Mouse (Mus musculus) hindbrain, embryonic 13.5 days (tissue): Measurements from ENCODE around the gene Msto1. TPM values are rescaled to one million over a fixed set of nuclear protein-coding genes. Genes with fewer than 3 reads are reported as not detected.
A peak's percentile ranks its signal among the peaks of the same experiment; 100 is the strongest.
"Not testable (repeated sequence)": the region's sequence is repeated elsewhere in the genome, so short reads cannot be mapped to it uniquely, and the experiment has no call there.

Experiments
- ATAC-seq: fragments of 200-750 bp; cut with Nextera tagmentation; 2 replicates; pipeline ENCODE4 v1.8.0; 2017; ENCODE audit warnings: moderate TSS enrichment; ENCODE audit not compliant: low FRiP score
- H3K27ac ChIP-seq: fragments of 300-500 bp; sonication (generic); 2 replicates; pipeline ENCODE4 v1.5.1; 2015; ENCODE audit warnings: inconsistent platforms, mild to moderate bottlenecking, moderate library complexity
- H3K27me3 ChIP-seq: fragments of 300-500 bp; sonication (generic); 2 replicates; pipeline ENCODE4 v1.6.1; 2015; ENCODE audit warnings: mild to moderate bottlenecking, inconsistent platforms
- H3K36me3 ChIP-seq: fragments of 300-500 bp; sonication (generic); 2 replicates; pipeline ENCODE4 v1.6.1; 2015; ENCODE audit warnings: mild to moderate bottlenecking, inconsistent platforms
- H3K4me1 ChIP-seq: fragments of 300-500 bp; sonication (generic); replicated peaks from 2 replicates; pipeline ENCODE4 v1.6.1; 2015; ENCODE audit warnings: inconsistent platforms
- H3K4me2 ChIP-seq: fragments of 300-500 bp; sonication (generic); 2 replicates; pipeline ENCODE4 v1.6.1; 2015; ENCODE audit warnings: inconsistent platforms, mild to moderate bottlenecking, moderate library complexity
- H3K4me3 ChIP-seq: fragments of 300-500 bp; sonication (generic); 2 replicates; pipeline ENCODE4 v1.5.1; 2015; ENCODE audit warnings: mild to moderate bottlenecking, inconsistent platforms
- H3K9ac ChIP-seq: fragments of 300-500 bp; sonication (generic); 2 replicates; pipeline ENCODE4 v1.6.1; 2015; ENCODE audit warnings: mild to moderate bottlenecking, inconsistent platforms
- H3K9me3 ChIP-seq: fragments of 300-500 bp; sonication (generic); 2 replicates; pipeline ENCODE4 v1.6.1; 2016; ENCODE audit warnings: inconsistent platforms
- WGBS: fragments of 180-500 bp; shearing (Covaris S2); methylation state at CpG from one replicate; pipeline ENCODE4 v1.1.7; 2015; 5-methylcytosine and 5-hydroxymethylcytosine counted together
- polyA plus RNA-seq: library from polyadenylated mRNA; unstranded; fragments of >200 nt; fragmentation: Nextera tagmentation; extraction: Ambion mirVana; gene quantifications from 2 replicates; pipeline ENCODE4 v1.2.1, GENCODE M21; 2015

Msto1 gene
- 43.1 and 48.4 TPM in 2 replicates for polyA plus RNA-seq

DNA sequence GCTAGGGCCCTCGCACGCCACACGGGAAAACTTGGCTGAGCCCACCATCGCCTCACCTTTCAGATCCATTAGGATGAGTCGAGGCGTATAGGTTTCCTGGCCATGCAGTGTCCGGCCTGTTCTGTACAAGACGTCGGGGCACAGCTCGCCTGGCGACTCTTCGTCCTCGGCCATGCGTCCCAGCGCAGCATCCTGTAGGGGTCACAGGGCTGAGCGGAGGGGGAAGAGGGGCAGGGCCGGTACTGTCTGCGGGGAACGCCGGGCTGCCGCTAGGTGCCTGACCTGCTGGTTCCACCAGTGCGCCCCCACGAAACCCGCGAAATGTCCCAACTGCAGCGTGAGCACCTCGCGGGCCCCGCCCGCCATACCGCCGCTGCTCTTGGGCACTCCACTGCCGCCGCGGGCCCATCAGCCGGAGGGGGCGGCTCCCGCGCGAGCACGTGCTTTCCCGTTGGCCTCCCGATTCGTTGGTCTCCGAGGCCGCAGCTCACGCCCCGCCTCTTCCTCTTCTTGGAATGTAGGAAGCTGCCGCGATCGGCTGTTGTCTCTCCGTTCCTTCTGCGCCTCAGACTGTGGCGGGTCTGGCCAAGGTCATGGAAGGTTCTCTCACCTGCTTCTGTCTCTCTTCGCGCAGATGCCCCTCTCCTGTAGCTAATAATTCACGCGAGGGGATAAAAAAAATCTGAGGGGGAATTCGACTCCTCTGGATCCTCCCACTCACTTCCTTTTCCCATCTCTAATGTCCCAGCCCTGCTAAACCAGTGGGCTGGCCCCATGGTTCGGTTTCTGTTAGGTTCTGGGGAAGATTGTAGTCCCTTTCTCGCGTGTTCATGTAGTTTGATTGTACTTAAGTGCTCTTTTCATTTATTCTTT, at the start of gene Msto1:
Msto1 (minus strand) TSS at position 489 of the 873 bp plus-strand sequence.
- peak within 1 kb of the TSS; percentile 75 for H3K4me2 ChIP-seq
- H3K4me1 ChIP-seq: peaks cover 22% of the 10 kb centered on the region
- H3K4me3 ChIP-seq: peak within 1 kb of the TSS; percentile 75
- H3K27ac ChIP-seq: peak within 1 kb of the TSS; percentile 92
- peaks cover 37% of the 10 kb centered on the region for H3K36me3 ChIP-seq
- no peaks in the 10 kb centered on the region for H3K27me3 ChIP-seq
- peak within 1 kb of the TSS; percentile 87 for H3K9ac ChIP-seq
- no peaks in the 10 kb centered on the region for H3K9me3 ChIP-seq
- peak; percentile 97 for ATAC-seq
- WGBS: under 1% methylated on average over 60 of the region's 62 CpGs

DNA sequence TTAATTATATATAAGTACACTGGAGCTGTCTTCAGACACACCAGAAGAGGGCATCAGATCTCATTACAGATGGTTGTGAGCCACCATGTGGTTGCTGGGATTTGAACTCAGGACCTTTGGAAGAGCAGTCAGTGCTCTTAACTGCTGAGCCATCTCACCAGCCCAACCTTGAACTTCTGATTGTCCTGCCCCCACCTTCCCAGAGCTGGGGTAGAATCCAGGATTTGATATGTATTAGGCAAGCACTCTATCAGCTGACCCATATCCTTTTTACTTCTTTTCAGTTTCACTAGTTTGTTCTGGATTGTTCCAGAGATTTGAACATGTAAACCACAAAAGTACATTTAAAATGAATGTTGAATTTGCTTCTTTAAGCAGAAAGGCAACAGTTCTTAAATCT, 49.4 kb upstream of the Msto1 start:
- ATAC-seq, H3K27ac ChIP-seq, H3K9me3 ChIP-seq, H3K9ac ChIP-seq, H3K4me2 ChIP-seq, H3K27me3 ChIP-seq, H3K4me1 ChIP-seq, H3K4me3 ChIP-seq: not testable (repeated sequence)
- peaks cover 16% of the 10 kb centered on the region for H3K36me3 ChIP-seq

DNA sequence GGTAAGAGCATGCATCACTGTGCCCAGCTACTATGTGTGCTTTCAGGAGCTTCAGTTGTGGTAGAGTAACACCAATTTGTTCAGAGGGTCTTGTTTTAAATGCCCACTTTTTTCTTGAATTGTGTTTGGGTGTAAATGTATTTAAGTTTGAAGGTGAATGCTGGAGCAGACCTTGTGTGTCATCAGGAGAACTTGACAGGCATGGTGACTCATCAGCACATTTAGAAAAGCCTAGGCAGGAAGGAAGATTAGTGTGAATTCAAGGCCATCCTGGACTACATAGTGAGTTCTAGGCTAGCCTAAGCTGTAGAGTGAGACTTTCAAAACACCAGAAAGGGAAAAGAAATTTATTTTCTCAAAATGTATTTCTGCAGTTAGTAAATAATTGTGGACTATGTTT, 39.9 kb upstream of the Msto1 start:
- ATAC-seq: no peak
- H3K4me2 ChIP-seq: no peak overlapping the region
- H3K4me1 ChIP-seq: peaks cover 28% of the 10 kb centered on the region
- H3K9me3 ChIP-seq: no peaks in the 10 kb centered on the region
- no peaks in the 10 kb centered on the region for H3K27me3 ChIP-seq
- H3K9ac ChIP-seq: no peak overlapping the region
- no peaks in the 10 kb centered on the region for H3K36me3 ChIP-seq
- H3K4me3 ChIP-seq: no peak overlapping the region
- H3K27ac ChIP-seq: no peak overlapping the region

- no peak for ATAC-seq
- 83% methylated on average over 4 of the region's 4 CpGs for WGBS
- no peaks in the 10 kb centered on the region for H3K27me3 ChIP-seq
These were observed 39.4 kb upstream of the Msto1 start for GRCm38 (mm10) chr3:88953246-88953645.

DNA sequence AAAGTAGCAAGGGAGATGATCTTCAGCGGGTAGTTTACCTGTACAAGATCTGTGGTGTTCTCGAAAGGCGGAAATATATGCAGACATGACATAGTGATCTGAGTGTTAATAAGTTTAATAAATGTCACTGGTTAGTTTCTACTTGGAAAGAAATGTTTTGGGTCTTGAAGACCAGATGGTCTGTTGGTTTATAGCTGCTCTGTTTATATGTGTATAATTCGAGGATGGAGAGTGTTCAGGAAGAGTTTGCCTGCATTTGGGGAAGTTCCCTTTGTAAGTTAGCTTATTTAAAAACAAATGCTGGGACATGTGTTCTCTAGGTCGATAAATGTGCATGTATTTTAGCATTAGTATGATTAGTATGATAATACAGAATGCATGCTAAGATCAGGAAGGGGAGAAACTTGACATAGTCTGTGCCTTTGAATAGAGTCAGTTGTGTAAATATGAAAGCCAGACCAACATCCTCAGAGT, 37.6 kb upstream of the Msto1 start:
- Histone ChIP-seq H3K4me1 (peaks cover 43% of the 10 kb centered on the region), H3K27ac (peak overlapping the region; percentile 100), H3K9ac (peak overlapping the region; percentile 95), H3K27me3 (no peaks in the 10 kb centered on the region), H3K36me3 (no peaks in the 10 kb centered on the region), H3K9me3 (no peaks in the 10 kb centered on the region), H3K4me2 (peak overlapping the region; percentile 90), H3K4me3 (peak overlapping the region; percentile 88)
- no peak for ATAC-seq
- 2% methylated on average over 5 of the region's 5 CpGs for WGBS

More at GRCm38 (mm10) chr3:88953246-88953645, 39.4 kb upstream of the Msto1 start:
- no peak overlapping the region for H3K27ac ChIP-seq
- H3K4me3 ChIP-seq: no peak overlapping the region
- H3K9ac ChIP-seq: no peak overlapping the region
- peaks cover 33% of the 10 kb centered on the region for H3K4me1 ChIP-seq
- H3K9me3 ChIP-seq: no peaks in the 10 kb centered on the region
- H3K36me3 ChIP-seq: no peaks in the 10 kb centered on the region
- no peak overlapping the region for H3K4me2 ChIP-seq

DNA sequence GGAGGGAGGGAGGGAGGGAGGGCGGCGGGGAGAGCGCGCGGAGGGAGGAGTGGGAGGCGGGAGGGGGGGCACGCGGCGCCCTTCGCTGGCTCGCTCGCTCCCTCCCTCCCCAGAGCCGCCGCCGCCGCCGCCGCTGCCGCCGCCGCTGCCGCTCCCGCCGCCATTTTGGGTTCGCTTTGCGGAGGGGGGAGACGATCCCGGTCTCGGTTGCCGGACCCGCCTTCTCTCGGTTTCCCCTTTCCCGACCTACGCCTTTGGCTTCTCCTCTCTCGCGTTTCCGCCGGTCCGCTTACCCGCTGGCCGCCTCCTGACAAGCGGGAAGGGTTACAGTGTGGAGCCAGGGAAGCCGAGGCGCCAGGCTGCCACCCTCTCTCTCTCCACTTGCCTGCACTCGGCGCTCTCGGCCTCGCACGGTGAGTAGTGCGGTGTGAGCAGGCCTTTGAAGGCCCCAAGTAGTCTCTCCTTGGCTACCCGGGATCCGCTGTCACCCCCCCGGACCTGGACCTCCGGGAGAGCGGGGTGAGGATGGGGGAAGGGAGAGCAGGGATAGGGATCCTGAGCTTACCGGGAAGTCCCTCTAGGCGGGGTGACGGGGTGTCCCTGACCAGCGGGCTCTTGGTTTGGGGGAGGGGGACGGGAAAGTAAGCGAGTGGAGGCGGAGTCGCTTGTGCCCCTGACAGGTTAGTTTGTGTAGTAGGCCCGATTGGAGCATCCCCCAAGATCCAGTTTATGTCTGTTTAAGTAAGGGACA, 37.0 kb upstream of the Msto1 start, which contains the start of the genes Ash1l and Dap3:
Ash1l (plus strand) TSS at position 47 of the 751 bp plus-strand sequence.
Dap3 (minus strand) TSS at position 606 of the 751 bp plus-strand sequence.
- peak; percentile 79 for ATAC-seq
- H3K9me3 ChIP-seq: no peaks in the 10 kb centered on the region
- peaks cover 43% of the 10 kb centered on the region for H3K4me1 ChIP-seq
- peak within 1 kb of the TSS; percentile 95 for H3K9ac ChIP-seq
- 1% methylated on average over 37 of the region's 64 CpGs for WGBS
- H3K27ac ChIP-seq: peak within 1 kb of the TSS; percentile 100
- no peaks in the 10 kb centered on the region for H3K36me3 ChIP-seq
- H3K27me3 ChIP-seq: no peaks in the 10 kb centered on the region
- peak within 1 kb of the TSS; percentile 90 for H3K4me2 ChIP-seq
- peak within 1 kb of the TSS; percentile 88 for H3K4me3 ChIP-seq

- Histone ChIP-seq H3K9ac (peak overlapping the region; percentile 95), H3K4me2 (peak overlapping the region; percentile 90), H3K36me3 (no peaks in the 10 kb centered on the region), H3K27me3 (no peaks in the 10 kb centered on the region), H3K9me3 (no peaks in the 10 kb centered on the region), H3K4me3 (peak overlapping the region; percentile 88), H3K4me1 (peaks cover 43% of the 10 kb centered on the region), H3K27ac (peak overlapping the region; percentile 100)
- WGBS: under 1% methylated on average over 50 of the region's 92 CpGs
- peak; percentile 93 for ATAC-seq
These were observed 36.2 kb upstream of the Msto1 start for GRCm38 (mm10) chr3:88949786-88950575.

DNA sequence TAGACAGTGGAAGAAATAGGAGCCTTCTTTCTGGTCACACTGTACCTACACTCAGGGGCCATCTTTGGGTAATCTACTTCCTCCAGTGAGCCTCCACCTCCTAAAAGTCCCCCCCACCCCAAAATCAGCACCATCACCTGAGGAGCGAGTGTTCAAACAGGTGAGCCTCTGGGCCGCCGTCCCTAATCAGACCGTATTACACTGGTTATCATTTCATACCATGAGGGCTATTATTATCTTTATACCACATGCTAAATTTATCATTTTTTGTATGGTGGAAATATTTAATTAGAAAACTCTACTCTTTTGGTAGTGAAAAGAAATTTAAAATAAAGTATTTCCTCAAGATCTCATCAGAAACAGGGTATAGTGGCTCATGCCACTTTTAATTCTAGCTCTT, 30.3 kb upstream of the Msto1 start:
- Histone ChIP-seq H3K9ac (no peak overlapping the region), H3K36me3 (peaks cover 23% of the 10 kb centered on the region), H3K9me3 (no peaks in the 10 kb centered on the region), H3K27me3 (no peaks in the 10 kb centered on the region), H3K27ac (no peak overlapping the region), H3K4me2 (no peak overlapping the region), H3K4me1 (peaks cover 23% of the 10 kb centered on the region), H3K4me3 (no peak overlapping the region)
- 92% methylated on average over 4 of the region's 4 CpGs for WGBS
- ATAC-seq: no peak

DNA sequence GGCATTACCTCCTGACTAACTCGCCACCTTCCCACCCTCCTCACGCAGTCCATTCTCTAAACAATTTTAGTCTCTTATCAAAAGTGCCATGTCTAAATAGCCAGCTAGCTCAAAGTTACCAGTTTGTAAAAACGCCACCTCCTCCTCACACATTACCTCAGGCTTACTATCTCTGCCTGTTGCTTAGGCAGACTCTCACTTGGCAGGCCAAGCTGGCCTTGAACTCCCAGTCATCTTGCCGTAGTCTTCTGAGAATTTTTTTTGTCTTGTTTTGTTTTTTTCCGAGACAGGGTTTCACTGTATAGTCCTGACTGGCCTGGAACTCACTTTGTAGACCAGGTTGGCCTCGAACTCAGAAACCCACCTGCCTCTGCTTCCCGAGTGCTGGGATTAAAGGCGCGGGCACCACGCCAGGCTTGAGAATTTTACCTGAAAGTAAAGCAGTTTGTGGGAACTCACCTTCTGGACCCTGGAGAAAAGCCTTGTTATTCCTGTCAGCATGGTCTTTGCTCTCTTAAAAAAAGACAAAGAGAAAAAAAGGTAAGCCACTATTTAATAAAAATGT, 28.6 kb upstream of the Msto1 start:
- no peaks in the 10 kb centered on the region for H3K9me3 ChIP-seq
- H3K4me2 ChIP-seq: no peak overlapping the region
- no peak overlapping the region for H3K27ac ChIP-seq
- H3K9ac ChIP-seq: no peak overlapping the region
- ATAC-seq: no peak
- WGBS: 96% methylated on average over 10 of the region's 10 CpGs
- peaks cover 36% of the 10 kb centered on the region for H3K36me3 ChIP-seq
- H3K4me3 ChIP-seq: no peak overlapping the region
- H3K27me3 ChIP-seq: no peaks in the 10 kb centered on the region
- peaks cover 6% of the 10 kb centered on the region for H3K4me1 ChIP-seq

GRCm38 (mm10) chr3:88939749-88940148, 25.9 kb upstream of the Msto1 start:
- Histone ChIP-seq H3K4me3 (no peak overlapping the region), H3K27me3 (no peaks in the 10 kb centered on the region), H3K4me2 (no peak overlapping the region), H3K4me1 (0 out of 2 replicates have a peak, but pooled peaks cover 4% of the 10 kb centered on the region), H3K36me3 (peaks cover 54% of the 10 kb centered on the region), H3K9me3 (no peaks in the 10 kb centered on the region), H3K27ac (no peak overlapping the region), H3K9ac (no peak overlapping the region)
- peak; percentile 36; the same call in 1 of the 2 replicates for ATAC-seq
- WGBS: 77% methylated on average over 3 of the region's 3 CpGs

DNA sequence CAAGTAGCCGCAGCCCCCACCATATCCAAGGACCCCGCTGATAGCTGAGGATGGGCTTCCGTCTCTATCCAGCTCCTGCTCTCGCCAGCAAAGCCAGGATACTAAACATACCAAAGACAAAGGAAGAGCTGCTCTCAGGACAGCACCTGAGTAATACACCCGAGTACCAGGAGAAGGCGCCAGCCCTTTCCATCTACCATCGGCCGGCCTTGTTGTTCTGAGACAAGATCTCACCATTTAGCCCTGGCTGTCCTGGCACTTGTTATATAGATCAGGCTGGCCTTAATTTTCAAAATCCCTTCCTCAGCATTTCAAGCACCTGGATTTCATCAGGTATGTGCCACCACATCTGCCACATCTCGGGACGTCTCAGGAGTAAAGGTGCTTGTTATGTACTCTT, 25.3 kb upstream of the Msto1 start:
- H3K4me1 ChIP-seq: 0 out of 2 replicates have a peak, but pooled peaks cover 4% of the 10 kb centered on the region
- peaks cover 61% of the 10 kb centered on the region for H3K36me3 ChIP-seq
- no peaks in the 10 kb centered on the region for H3K9me3 ChIP-seq
- no peak overlapping the region for H3K4me2 ChIP-seq
- no peak overlapping the region for H3K9ac ChIP-seq
- no peak for ATAC-seq
- no peak overlapping the region for H3K27ac ChIP-seq
- H3K4me3 ChIP-seq: no peak overlapping the region
- H3K27me3 ChIP-seq: no peaks in the 10 kb centered on the region
- WGBS: 96% methylated on average over 10 of the region's 10 CpGs
